Mouse (Mus musculus): Measurements from ENCODE around the gene Timp2.
"Not testable (repeated sequence)": the region's sequence is repeated elsewhere in the genome, so short reads cannot be mapped to it uniquely, and the experiment has no call there.

Timp2 gene

DNA sequence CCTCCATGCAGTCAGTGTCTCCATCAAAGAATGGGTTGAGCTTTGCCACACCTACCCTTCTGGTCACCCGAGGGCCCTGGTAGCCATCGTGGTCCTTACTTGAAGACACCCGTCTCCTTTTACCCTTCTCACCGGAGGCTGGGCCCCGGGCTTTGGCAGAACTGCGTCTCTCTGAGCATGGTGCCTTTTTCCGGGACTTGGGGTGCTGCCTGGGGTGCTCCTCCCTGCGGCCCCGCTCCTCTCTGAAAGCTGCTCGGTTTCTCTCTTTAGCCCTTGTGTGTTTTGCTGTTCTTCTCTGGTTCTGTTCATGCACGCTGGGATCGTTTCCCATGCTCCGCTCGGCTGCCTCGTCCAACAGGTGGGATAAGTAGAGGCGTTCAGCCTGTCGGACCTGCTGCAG, 22.1 kb downstream of the Timp2 start:
- no peak for DNase-seq (ENCODE audit: extremely low spot score)

DNA sequence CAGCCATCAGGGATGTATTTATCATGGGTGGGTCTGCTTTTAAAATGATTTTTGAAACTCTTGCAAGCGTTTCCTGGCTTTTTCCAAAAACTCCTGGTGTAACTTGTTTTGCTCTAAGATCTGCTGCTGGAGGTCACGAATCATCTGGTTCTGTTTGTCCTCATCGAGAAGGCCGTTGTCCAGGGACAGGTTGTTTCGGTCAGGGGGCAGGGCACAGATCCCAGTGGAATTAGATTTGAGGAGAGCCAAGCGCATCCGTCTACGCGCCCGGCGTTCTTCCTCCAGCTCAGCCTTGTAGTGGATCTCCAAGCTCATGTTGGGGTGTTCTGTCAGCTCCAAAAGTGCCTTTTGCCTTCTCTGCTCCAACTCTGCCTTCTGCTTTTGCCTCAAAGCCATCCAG, 23.2 kb downstream of the Timp2 start:
- no peak for DNase-seq (ENCODE audit: extremely low spot score)

DNA sequence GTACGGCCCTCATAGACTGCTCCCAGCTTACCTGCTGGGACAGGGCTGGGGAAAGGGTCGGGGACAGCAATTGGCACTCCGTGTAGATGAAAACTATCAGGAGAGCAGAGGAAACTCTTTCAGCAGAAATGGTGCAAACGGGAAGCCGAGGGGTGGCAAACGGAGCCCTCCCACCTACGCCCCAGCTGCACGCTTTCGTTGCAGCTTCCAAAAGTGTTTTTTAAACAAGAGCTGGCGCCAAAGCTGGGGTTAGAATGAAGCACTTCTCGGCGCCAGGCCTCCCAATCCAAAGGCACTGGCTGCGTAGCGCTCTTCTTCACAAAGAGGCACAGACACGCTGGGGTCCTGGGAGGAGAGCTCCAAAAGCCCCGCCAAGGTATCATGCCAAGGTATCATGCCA, 24.8 kb downstream of the Timp2 start:
- DNase-seq (ENCODE audit: extremely low spot score) = no peak

DNA sequence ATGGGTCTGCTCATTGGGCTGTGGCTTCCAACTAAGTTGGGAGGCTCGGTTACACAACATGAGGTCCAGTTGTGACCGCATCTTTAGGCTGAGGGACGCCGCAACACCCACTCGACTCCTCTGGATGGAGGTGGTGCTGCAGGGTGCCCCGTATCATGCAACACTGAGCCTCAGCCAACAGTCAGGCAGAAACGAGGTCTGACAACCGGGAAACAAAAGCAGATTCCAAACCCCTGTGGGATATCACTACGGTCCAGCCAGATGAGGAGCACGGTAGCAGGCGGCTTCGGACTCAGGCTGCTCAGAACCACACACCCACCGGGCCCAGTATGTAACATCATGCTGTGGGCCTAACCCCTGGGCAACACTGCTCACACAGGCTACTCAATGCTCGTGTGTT, 25.2 kb downstream of the Timp2 start:
- no peak for DNase-seq (ENCODE audit: extremely low spot score)

DNA sequence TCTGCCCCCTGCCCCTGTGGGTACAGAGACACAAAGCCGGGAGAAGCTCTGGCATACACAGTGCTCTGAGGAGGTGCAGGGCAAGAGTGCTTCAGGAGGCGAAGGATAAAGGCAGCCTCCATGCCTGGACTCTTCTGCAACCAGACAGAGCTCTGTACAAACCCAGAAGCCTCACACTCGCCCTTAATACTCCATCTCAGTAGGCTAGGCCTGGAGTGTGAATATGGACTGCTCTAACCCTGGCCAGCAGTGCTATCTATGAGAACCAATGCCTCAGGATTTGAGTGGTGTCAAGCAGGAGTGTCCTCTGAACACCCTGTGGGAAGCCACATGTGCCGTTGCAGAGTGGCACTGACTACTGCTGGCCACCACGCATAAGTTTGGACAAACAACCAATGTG, 26.6 kb downstream of the Timp2 start:
- no peak for DNase-seq (ENCODE audit: extremely low spot score)

DNA sequence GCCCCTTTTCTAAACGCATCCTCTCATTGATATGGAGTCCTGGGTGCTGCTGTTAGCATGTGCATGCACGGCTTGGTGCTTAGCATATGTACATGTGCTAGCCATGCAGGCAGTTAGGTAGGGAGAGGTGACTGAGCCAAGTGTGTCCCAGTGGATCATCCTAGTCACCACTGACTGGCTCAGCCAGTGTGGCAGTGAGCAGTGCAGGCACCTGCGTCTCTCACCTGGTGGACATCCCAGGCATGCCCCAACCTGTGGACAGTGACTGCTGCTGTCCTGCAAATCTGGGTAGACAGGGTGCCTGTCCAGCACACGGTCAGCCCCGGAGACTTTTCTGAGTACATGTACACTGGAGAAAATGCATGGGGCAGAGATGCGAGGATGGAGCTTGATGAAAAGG, 27.0 kb downstream of the Timp2 start:
- DNase-seq (ENCODE audit: extremely low spot score) = no peak

DNA sequence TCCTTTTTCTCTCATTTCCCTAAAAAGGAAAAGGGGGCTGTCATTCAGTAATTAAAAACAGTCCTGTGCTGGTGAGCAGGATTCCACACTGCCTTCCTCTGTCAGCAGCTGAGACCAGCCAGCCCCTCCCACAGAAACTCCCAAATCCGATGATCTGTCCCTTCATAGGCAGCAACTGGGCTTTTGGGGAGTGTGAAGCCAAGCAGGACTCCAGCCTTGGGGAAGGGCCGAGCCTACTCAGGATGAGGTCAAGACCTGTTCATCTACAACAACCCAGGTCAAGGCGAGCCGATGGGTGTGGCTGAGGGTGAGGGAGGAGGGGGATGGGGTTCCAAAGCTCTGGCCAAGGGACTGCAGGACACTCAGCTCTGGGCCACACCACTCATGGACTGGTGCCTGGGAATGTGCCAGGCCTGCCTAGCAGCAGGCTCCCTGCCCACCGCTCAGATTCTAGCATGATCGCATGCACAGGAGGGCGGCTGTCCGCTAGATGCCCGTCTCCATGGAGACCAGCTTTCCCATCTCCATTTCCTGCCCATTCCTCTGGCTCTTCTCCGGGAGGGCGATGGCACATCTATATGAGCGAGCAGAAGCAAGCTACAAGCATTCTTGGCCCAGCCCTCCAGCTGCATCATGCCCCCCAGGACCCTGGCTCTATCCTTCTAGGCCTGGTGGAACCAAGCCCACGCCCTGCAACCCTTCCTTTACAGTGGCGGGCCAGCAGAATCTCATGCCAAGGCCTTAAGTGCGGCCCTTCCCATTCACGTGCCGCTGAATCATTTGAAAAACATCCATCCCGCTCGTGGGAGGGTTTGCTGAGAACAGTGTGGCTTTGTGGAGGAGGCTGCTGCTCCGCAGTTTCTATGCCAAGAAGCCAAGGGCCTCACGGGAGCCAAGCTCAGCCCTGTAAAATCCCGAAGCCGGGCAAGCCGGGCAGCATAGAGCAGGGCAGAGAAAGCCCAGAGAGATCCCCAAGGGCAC, 28.3 kb downstream of the Timp2 start:
- DNase-seq (ENCODE audit: extremely low spot score) = peak; percentile 35

DNA sequence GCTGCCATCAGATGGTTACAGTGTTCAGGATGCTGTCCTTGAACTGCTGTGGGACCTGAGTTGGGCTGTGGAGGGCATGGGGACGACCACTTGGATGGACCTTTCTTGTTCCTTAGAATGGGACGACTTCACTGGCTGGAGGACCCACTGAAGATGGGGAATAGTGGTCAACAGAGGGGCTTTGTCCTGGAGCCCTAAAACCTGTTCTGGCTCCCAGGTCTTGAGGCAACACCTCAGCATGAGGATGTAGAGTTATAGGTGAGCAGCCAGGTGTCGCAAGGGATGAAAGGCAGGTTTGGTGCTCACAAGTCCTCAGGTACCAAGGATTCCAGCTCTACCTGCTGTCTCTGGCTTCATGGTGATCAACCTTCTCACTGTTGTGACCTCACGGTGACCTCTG, 29.0 kb downstream of the Timp2 start:
- DNase-seq (ENCODE audit: extremely low spot score) = no peak

DNA sequence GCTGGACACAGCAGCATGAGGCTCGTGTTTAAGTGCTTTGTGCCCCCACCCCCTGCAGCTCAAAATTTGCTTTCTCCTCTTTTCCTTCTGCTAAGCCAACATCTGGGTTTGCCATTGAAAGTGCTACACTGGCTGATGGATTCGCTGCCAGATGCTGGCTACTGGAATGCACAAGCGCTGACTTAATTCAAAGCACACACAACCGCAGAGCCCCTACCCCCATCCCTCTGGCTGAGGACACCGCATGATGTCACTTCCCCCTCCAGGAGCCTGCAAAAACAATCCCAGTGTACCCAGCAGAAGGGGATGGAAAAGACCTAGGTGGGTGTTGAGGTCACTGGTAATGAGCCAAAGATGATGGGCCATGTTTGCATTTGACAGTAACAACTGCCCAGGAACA, 31.0 kb downstream of the Timp2 start:
- peak; percentile 43 for DNase-seq (ENCODE audit: extremely low spot score)

DNA sequence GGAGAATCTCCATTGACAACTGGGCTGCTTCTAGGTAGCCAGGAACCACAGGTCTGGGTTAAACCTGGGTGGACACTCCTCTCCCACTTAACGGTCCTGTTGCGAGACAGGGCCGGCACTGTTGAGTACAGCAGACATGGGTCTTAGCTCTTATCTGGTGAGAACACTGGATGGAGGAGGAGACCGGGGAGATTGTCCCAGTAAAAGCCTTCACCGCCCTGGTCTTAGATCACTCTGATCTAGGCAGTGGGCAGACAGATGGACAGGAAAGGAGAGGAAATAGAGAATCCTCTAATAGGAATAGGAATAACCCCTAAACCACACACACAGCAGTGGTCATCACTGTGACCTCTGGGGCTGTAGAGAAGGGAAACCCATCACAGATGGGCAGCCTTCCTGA, 31.6 kb downstream of the Timp2 start:
- no peak for DNase-seq (ENCODE audit: extremely low spot score)

DNA sequence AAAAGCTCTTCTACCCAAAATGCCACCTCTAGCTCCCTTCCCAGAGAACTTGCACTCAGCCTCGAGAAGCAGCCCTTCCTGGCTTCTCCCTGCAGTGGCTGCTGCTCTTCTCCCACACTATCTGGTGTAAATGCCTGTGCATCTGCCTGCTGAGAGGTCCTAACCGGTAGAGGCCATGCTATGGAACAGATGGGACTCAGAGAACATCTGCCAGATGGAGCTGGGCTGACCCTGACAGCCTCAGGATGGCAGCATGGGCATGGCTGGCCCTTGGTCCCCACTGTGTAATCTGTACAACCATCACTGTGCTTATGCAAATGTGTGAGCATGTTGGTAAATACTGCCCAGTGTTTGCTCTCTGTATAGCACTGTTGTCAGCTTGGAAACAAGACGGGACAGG, 32.9 kb downstream of the Timp2 start:
- DNase-seq (ENCODE audit: extremely low spot score) = no peak

DNA sequence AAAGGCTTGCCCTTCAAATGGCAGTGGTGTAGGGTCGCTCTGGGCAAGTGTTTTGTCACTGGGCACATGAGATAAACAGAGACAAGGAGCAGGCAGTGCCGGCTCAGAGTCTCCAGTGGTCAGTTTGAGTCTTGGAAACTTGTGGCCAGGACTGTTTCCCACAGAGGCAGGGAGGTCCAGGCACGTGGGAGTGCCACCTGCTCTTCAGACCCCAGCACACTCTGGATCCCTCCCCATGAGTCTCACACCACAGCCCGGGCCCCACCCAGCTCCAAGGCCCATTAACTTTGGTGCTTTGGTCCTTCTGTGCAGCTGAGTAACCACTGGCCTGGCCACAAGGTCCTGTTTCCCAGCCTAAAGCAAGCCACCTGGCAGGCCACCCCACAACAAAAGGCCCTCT, 33.6 kb downstream of the Timp2 start:
- DNase-seq (ENCODE audit: extremely low spot score) = no peak

DNA sequence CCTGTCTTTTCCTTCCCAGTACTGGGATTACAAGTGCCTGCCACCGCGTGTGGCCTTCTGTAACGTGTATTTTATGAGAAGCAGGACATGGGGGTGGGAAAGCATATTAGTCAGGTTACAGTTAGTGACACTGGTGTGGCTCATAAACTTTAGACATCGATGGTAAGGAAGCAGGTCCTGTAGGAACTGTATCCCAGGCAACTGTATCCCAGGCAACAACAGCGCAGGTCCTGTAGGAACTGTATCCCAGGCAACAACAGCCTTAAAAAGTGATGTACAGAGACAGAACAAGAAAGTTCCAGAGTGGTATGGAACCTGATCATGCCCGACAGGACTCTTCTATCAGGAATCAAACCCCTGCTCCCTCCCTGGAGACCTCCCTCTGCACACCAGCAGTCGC, 34.0 kb downstream of the Timp2 start:
- DNase-seq (ENCODE audit: extremely low spot score) = no peak

DNA sequence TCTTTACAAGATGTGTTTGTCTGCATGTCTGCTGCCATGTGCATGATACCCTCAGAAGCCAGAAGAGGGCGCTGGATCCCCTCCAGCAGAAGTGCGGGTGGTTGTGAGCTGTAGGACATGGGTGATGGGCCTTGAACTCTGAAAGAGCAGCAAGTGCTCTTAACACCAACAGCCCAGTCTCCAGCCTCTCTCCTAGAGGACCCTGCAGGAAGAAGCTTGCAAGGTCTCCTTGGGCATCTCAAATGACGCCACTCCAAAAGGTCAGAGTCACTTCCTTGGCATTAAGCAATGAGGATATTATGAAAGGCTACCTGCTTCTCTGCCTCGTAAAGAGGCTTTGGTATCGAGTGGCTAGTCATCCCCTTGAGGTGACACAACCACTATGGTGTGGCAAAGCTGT, 36.9 kb downstream of the Timp2 start:
- peak; percentile 31 for DNase-seq (ENCODE audit: extremely low spot score)

DNA sequence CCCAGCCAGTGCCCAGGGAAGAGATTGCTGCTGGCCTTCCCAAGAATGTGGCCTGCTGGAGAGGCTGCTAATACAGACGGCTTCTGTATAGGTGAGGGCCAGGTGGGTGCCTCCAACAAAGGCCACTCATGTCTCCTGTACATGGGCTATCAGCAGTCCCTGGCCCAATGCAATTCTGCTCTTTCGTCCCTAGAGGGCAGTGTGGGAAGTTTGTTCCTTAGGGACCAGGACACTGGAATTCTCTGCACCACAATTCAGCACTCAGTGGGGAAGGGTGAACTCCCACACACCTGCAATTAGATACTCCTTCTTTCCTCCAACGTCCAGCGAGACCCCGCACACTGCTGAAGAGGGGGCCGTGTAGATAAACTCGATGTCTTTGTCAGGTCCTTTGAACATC, 38.4 kb downstream of the Timp2 start:
- peak; percentile 68 for DNase-seq (ENCODE audit: extremely low spot score)

DNA sequence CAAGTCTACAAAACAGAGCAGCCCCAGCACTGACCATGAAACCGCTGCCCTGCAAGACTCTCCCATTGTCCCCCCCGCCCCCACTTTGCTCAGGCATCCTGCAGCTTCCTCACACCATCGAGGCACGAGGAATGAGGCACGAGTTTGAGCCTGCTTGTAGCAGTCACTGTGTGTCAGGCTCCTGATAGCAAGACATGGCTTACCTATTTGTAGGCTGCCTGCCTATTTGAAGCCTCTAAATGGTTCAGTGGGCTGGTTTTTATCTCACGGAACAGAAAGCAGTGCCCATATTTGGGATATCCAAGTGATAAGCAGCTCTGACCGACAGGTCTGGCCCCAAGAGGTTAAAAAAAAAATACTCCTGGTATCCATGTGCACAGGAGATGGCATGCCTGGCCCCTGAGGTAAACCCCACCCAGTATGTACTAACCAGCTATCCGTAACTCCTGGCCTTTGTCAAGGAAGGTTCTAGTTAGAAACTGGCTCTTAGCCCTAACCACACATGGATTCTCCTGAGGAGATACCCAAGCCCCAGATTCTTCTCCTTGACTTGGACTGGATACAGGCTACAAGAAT, 39.2 kb downstream of the Timp2 start:
- no peak for DNase-seq (ENCODE audit: extremely low spot score)

DNA sequence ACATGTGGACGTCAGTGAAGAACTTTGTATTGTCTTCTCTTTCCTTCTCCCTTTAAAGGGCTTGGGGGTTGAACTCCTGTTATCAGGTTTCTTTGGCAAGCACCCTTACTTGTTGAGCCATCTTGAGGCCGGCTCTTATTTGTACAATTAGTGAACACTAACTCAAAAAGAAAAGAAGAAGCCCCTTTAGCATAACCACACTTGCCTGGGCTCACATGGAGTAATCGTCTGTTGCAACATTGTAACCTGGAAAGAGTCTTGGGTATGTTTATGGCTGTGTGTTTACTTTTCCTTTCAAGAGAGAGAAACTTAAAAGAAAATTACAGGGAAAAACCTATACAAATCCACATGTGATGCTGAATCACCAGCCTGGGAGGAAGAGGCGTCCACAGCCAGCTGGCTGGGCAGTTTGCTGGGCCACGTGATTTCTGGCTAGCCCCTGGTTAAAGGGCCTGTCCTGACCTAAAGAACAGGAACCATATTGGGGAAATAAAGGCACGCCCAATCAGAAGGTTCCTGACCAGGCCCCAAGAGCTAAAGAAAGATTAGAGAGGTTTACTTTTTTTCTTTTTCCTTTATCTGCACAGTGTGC, 43.3 kb downstream of the Timp2 start:
- DNase-seq (ENCODE audit: extremely low spot score) = no peak

DNA sequence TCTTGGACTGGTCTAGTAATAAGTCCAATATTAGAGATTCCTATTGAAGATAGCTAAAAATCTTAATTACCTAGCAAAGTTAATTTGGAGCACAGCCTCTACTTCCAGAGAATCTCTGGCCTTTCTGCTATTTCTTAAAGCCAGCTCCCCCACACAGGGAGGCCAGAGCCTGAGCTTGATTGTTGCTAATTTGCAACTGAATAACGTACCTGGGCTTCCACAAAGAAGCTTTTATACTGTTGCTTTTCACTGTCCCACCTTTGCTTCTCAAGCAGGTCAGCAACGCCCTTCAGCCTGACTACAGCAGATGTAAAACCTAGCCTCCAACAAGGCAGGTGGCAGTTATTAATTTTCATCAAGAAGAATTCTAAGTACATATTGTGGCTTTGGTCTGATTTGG, 47.6 kb downstream of the Timp2 start:
- not testable (repeated sequence) for DNase-seq (ENCODE audit: extremely low spot score)

DNA sequence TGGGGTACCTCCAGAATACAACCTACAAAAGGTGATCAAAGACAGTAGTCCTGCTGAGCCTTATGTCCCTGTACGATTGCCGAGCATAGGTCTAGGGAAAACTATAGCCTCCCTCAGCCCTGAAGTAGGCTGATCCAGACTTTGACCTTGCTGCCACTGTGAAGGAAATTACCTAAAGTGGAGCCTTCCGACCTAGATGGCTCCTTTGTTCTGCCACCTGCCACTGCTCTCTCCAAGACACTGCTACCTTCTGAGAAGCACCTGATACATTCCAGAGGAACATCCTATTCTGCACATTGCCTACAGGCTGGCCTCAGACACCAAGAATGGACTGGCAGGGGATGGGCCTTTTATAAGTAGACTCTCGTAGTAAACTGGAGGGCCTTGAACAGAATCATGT, 51.6 kb downstream of the Timp2 start:
- not testable (repeated sequence) for DNase-seq (ENCODE audit: extremely low spot score)

DNA sequence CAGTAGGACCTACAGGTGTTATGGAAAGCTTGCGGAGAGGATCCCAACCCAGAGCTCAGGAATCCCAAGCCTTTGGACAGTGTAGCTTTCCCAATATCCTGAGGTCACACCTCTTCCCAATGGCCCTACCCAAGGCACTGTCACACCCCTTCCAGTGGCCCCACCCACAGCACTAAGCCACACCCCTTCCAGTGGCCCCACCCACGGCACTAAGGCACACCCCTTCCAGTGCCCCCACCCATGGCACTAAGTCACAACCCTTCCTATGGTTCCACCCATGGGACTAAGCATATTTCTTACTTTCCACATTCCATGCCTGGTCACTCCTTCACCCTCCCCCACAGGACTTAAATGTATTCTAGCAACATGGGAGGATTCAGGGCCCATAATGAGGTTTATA, 56.7 kb downstream of the Timp2 start:
- no peak for DNase-seq (ENCODE audit: extremely low spot score)

DNA sequence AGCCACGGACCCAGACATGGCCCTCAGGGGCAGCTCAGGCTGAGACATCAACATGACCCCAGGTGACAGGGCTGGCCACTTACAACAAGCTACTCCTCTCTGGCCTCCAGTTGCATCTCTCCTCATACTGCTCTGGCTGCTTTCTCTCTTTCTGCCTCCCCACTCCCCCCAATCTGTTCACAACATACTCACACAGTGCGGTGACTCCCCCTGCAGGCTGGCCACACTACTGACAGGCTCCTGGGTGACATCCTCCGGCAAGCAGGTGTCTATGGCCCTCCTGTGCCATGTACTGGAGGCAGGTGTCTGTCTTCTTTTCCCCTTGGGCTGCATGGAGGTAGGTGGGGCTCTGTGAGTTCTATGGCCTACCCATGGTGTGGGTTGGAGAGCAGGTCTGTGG, 57.6 kb downstream of the Timp2 start:
- DNase-seq (ENCODE audit: extremely low spot score) = no peak

DNA sequence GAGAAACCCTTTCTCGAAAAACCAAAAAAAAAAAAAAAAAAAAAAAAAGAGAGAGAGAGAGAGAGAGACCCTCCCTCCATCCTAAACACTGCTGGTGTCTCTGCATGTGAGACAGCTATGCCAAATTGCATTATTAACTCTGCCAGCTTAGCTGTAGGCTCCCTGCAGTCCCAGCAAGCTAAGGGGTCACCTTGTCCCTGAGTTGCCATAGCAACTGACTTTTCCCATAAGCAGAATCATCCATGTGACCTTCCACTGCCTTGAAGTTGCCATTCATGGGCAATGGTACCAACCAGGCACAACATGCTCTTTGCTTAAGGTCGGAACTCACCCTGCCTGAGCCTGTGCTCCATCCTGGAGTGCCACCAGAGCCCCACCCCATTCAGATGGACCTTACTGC, 60.5 kb downstream of the Timp2 start:
- no peak for DNase-seq (ENCODE audit: extremely low spot score)

DNA sequence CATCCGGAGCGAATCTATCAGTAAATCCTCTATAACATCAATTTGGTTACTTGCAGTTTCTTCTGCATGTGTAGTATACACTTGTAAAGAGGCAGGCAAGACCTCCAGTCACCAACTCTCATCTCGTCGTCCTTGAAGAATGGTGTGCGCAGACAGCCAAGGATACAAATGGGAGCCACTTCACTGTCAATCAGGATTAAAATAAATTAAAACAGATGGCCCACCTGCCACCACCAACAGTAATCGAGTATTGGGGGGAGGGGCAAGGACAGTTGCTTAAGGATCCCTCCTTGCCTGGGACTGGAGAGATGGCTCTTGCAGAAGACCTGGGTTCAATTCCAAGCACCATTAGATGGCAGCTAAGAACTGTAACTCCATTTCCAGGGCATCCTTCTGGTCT, 62.9 kb downstream of the Timp2 start:
- no peak for DNase-seq (ENCODE audit: extremely low spot score)

All from embryo, embryonic 9.5 days (tissue).